Mouse (Mus musculus) olfactory bulb, adult 2 months (tissue): ENCODE measurements around the gene Olfr53.

ENCODE experiments used
- CTCF ChIP-seq: fragments of 200-500 bp; IDR thresholded peaks from 2 replicates; pipeline ENCODE4 v1.5.1; 2012; ENCODE audit warnings: low read depth, mild to moderate bottlenecking, low read length, moderate library complexity; ENCODE audit not compliant: insufficient read depth
- POLR2A ChIP-seq: fragments of 200-500 bp; IDR thresholded peaks from 2 replicates; pipeline ENCODE4 v1.6.1; 2012; ENCODE audit warnings: mild to moderate bottlenecking, low read depth, low read length, moderate library complexity; ENCODE audit not compliant: insufficient read depth

DNA sequence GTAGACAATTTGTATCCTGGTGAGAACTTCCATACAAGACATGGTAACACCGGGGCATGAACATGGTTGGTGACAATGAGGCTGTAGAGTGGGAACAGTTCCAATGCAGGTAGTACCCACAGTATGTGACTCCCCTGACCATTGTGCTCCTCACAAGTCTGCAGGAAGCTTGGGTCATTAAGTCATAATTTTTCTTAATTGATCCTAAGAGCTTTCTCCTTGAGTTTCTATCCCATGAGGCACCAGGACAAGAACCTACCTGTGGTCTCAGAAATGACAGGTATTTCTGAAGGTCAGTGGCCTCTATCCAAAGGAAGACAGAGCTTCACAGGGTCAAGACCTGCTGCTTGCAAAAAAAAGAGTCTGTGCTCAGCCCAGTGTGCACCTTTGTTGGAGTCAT is 35.4 kb downstream of the Olfr53 start, which contains the start of gene Olfr45:
- no peak for TF ChIP-seq POLR2A
- no peak for TF ChIP-seq CTCF
